8 mouse cellular contexts compared by ENCODE assay signal in the genomic region with DNA sequence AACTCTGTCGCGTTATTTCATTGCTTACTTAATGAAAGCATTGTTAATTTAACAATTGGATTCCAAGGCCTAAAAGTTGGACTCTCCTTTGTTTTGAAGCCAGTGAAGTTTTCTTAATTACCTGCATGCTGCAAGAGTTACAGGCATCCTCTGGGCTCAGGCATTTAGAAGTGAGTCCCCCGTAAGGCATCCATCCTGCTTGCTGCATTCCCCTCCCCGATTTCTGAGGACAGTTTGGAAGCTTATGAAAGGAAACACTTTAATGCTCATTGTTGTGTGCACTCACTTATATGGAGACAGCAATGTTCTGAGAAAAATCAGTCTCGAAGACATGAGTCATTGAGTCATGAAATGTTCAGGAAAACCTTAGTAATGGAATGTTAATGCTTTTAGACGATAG. TPM values are rescaled to one million over a fixed set of nuclear protein-coding genes. Genes with fewer than 3 reads are reported as not detected.
DNase-seq lines count a peak whose midpoint lies in the region; ATAC-seq and TF ChIP-seq lines count a peak whose summit lies in the region.

No protein-coding gene starts in this region.

- H3K9me3 ChIP-seq in heart, embryonic 13.5 days: no peaks in the 10 kb centered on the region
- no peaks in the 10 kb centered on the region for H3K9me3 ChIP-seq in embryonic facial prominence, embryonic 13.5 days
- H3K9me3 ChIP-seq in intestine, embryonic 14.5 days (ENCODE audit: control insufficient read depth, low read length): no peaks in the 10 kb centered on the region

- H3K4me1 ChIP-seq in heart, embryonic 13.5 days: peaks cover 29% of the 10 kb centered on the region
- peaks cover 62% of the 10 kb centered on the region for H3K4me1 ChIP-seq in embryonic facial prominence, embryonic 13.5 days
- H3K4me1 ChIP-seq in intestine, embryonic 14.5 days (replicated peaks; ENCODE audit: control insufficient read depth, insufficient read depth, low read length): peaks cover 40% of the 10 kb centered on the region

- H3K79me2 ChIP-seq in myocyte (ENCODE audit: control insufficient read depth, insufficient read depth): peaks cover 74% of the 10 kb centered on the region

- no peak overlapping the region for H3K27ac ChIP-seq in heart, embryonic 13.5 days (replicated peaks)
- no peak overlapping the region for H3K27ac ChIP-seq in embryonic facial prominence, embryonic 13.5 days
- peak overlapping the region; percentile 3; the same call in 1 of the 2 replicates for H3K27ac ChIP-seq in intestine, embryonic 14.5 days (ENCODE audit: low read depth)

- intact Hi-C loops in heart, postnatal 36 days (cut with DNase I): no loop called here

- no peak for DNase-seq in heart, postnatal 36 days
- DNase-seq in intestine, embryonic 14.5 days (ENCODE audit: low spot score): no peak
- DNase-seq in cerebellum, postnatal 10 days: no peak
- DNase-seq in adrenal gland, postnatal 14 days: no peak
- no peak for DNase-seq in kidney, postnatal 36 days

- no peak overlapping the region for H3ac ChIP-seq in myocyte (ENCODE audit: control insufficient read depth, insufficient read length)

- no peaks in the 10 kb centered on the region for H3K36me3 ChIP-seq in heart, embryonic 13.5 days
- H3K36me3 ChIP-seq in embryonic facial prominence, embryonic 13.5 days: no peaks in the 10 kb centered on the region
- H3K36me3 ChIP-seq in intestine, embryonic 14.5 days (ENCODE audit: control insufficient read depth, insufficient read depth, low read length): no peaks in the 10 kb centered on the region
- no peaks in the 10 kb centered on the region for H3K36me3 ChIP-seq in myocyte (ENCODE audit: control insufficient read depth, insufficient read depth)

- H3K27me3 ChIP-seq in heart, embryonic 13.5 days (replicated peaks): peaks cover 46% of the 10 kb centered on the region
- H3K27me3 ChIP-seq in embryonic facial prominence, embryonic 13.5 days: no peaks in the 10 kb centered on the region
- H3K27me3 ChIP-seq in intestine, embryonic 14.5 days (replicated peaks; ENCODE audit: control insufficient read depth, insufficient read depth, low read length): no peaks in the 10 kb centered on the region
- no peaks in the 10 kb centered on the region for H3K27me3 ChIP-seq in myocyte (ENCODE audit: control insufficient read depth, insufficient read depth, insufficient read length)

- no peak for ATAC-seq in heart, embryonic 13.5 days (ENCODE audit: extremely low read depth, insufficient number of reproducible peaks, low FRiP score, low TSS enrichment)
- ATAC-seq in embryonic facial prominence, embryonic 13.5 days (ENCODE audit: insufficient number of reproducible peaks, insufficient read depth, low FRiP score, low TSS enrichment, low read depth): no peak
- ATAC-seq in intestine, embryonic 14.5 days (replicated peaks; ENCODE audit: low FRiP score, low TSS enrichment, low read depth): no peak

- no peak for TF ChIP-seq POLR2A in myocyte (IDR thresholded peaks at IDR 0.05; ENCODE audit: insufficient read length, low read depth)

- no peak overlapping the region for H3K9ac ChIP-seq in heart, embryonic 13.5 days
- 0 out of 2 replicates have a peak overlapping the region, but pooled peaks have one; percentile 33 for H3K9ac ChIP-seq in embryonic facial prominence, embryonic 13.5 days
- H3K9ac ChIP-seq in intestine, embryonic 14.5 days (ENCODE audit: low read length): peak overlapping the region; percentile 12

- peak overlapping the region; percentile 23 for H3K4me3 ChIP-seq in heart, embryonic 13.5 days
- peak overlapping the region; percentile 95 for H3K4me3 ChIP-seq in embryonic facial prominence, embryonic 13.5 days
- peak overlapping the region; percentile 78 for H3K4me3 ChIP-seq in intestine, embryonic 14.5 days (ENCODE audit: low read depth, low read length)
- H3K4me3 ChIP-seq in myocyte: no peak overlapping the region

- WGBS in heart, embryonic 13.5 days: 48% methylated on average over 6 of the region's 6 CpGs
- WGBS in embryonic facial prominence, embryonic 13.5 days: 16% methylated on average over 6 of the region's 6 CpGs
- 39% methylated on average over 6 of the region's 6 CpGs for WGBS in intestine, embryonic 14.5 days

- peak overlapping the region; percentile 88 for H3K4me2 ChIP-seq in heart, embryonic 13.5 days
- peak overlapping the region; percentile 62 for H3K4me2 ChIP-seq in embryonic facial prominence, embryonic 13.5 days
- peak overlapping the region; percentile 65 for H3K4me2 ChIP-seq in intestine, embryonic 14.5 days (ENCODE audit: low read length)
- peak overlapping the region; percentile 68 for H3K4me2 ChIP-seq in myocyte (ENCODE audit: low read depth)

TF ChIP-seq in myocyte, 11 proteins besides CTCF, POLR2A, EP300 and RAD21:
- TF ChIP-seq USF1 (IDR thresholded peaks at IDR 0.05; ENCODE audit: low read depth): no peak
- no peak for TF ChIP-seq MYOD1 (IDR thresholded peaks at IDR 0.05; ENCODE audit: control insufficient read depth in 1 of 3, insufficient read length in 2 of 3, low read depth in 2 of 3)
- no peak for TF ChIP-seq SRF (IDR thresholded peaks at IDR 0.05; ENCODE audit: control insufficient read depth, insufficient read length, low read depth)
- TF ChIP-seq REST (IDR thresholded peaks at IDR 0.05; ENCODE audit: insufficient read depth, insufficient read length): no peak
- TF ChIP-seq MAX (IDR thresholded peaks at IDR 0.05; ENCODE audit: low read depth): no peak
- TF ChIP-seq E2F4 (IDR thresholded peaks at IDR 0.05; ENCODE audit: insufficient read depth): no peak
TF ChIP-seq in myocyte: peak in this region for 0.

RNA-seq across cellular contexts. Expression of gene Gli3, which starts 3.5 kb away (rescaled TPM):
- 6.2 and 7.4 TPM in 2 replicates for polyA plus RNA-seq in heart, embryonic 13.5 days (2015; fragmentation: Nextera tagmentation; extraction: Ambion mirVana)
- total RNA-seq in heart, postnatal 36 days (2021): 1 to 10 TPM; 1.9 to 2.1 TPM
- 32.8 and 38.3 TPM in 2 replicates for polyA plus RNA-seq in embryonic facial prominence, embryonic 13.5 days (2015; fragmentation: Nextera tagmentation; extraction: Ambion mirVana)
- polyA plus RNA-seq in intestine, embryonic 14.5 days (2014; fragmentation: Nextera tagmentation; extraction: Ambion mirVana): 25.5 and 26.1 TPM in 2 replicates
- polyA plus RNA-seq in myocyte (2012; fragmentation: generic; extraction: Trizol): 3.9 TPM
- 9.5 and 9.6 TPM in 2 replicates for total RNA-seq in adrenal gland, postnatal 14 days (2021)
